Mouse (Mus musculus) midbrain, postnatal 0 days (tissue): Measurements from ENCODE around the gene Hrh1. TPM values are rescaled to one million over a fixed set of nuclear protein-coding genes. Genes with fewer than 3 reads are reported as not detected.
"Not testable (repeated sequence)": the region's sequence is repeated elsewhere in the genome, so short reads cannot be mapped to it uniquely, and the experiment has no call there.

Source experiments
- ATAC-seq: fragments of 200-750 bp; cut with Nextera tagmentation; 2 replicates; pipeline ENCODE4 v1.8.0; 2017; ENCODE audit warnings: moderate number of reproducible peaks, mild to moderate bottlenecking, moderate TSS enrichment, moderate library complexity; ENCODE audit not compliant: low FRiP score
- DNase-seq: peaks from one replicate; pipeline ENCODE4 v3.0.0-alpha.2; 2015; ENCODE audit warnings: low spot score
- H3K27ac ChIP-seq: fragments of 300-500 bp; sonication (generic); 2 replicates; pipeline ENCODE4 v1.5.1; 2014; ENCODE audit warnings: low read depth, mild to moderate bottlenecking, low read length, mixed read lengths
- H3K27me3 ChIP-seq: fragments of 300-500 bp; sonication (generic); 2 replicates; pipeline ENCODE4 v1.6.1; 2014; ENCODE audit warnings: low read length, control low read depth, mixed read lengths; ENCODE audit not compliant: insufficient read depth
- H3K36me3 ChIP-seq: fragments of 300-500 bp; sonication (generic); 2 replicates; pipeline ENCODE4 v1.6.1; 2014; ENCODE audit warnings: low read length, control low read depth, mixed read lengths; ENCODE audit not compliant: insufficient read depth
- H3K4me1 ChIP-seq: fragments of 300-500 bp; sonication (generic); 2 replicates; pipeline ENCODE4 v1.6.1; 2014; ENCODE audit warnings: mild to moderate bottlenecking, control low read depth, antibody characterized with exemption, low read length, mixed read lengths; ENCODE audit not compliant: insufficient read depth
- H3K4me2 ChIP-seq: fragments of 300-500 bp; sonication (generic); 2 replicates; pipeline ENCODE4 v1.6.1; 2014; ENCODE audit warnings: low read depth, mild to moderate bottlenecking, low read length, mixed read lengths; ENCODE audit not compliant: poor library complexity, severe bottlenecking
- H3K4me3 ChIP-seq: fragments of 300-500 bp; sonication (generic); 2 replicates; pipeline ENCODE4 v1.5.1; 2014; ENCODE audit warnings: low read depth, mild to moderate bottlenecking, low read length, moderate library complexity
- H3K9ac ChIP-seq: fragments of 300-500 bp; sonication (generic); replicated peaks from 2 replicates; pipeline ENCODE4 v1.6.1; 2014; ENCODE audit warnings: mild to moderate bottlenecking, low read length, moderate library complexity, mixed read lengths; ENCODE audit not compliant: poor library complexity, severe bottlenecking
- H3K9me3 ChIP-seq: fragments of 300-500 bp; sonication (generic); 2 replicates; pipeline ENCODE4 v1.6.1; 2016; ENCODE audit warnings: low read length, control low read depth
- CTCF ChIP-seq: IDR thresholded peaks from 2 replicates; pipeline ENCODE4 v1.5.1; 2016; ENCODE audit warnings: antibody characterized with exemption, mild to moderate bottlenecking
- WGBS: fragments of 180-500 bp; shearing (Covaris S2); extraction: QIAGEN DNeasy Blood & Tissue Kit; methylation state at CpG from one replicate; pipeline ENCODE4 v1.1.7; 2014; 5-methylcytosine and 5-hydroxymethylcytosine counted together
- polyA plus RNA-seq: library from polyadenylated mRNA; unstranded; fragments of >200 nt; fragmentation: Nextera tagmentation; extraction: Ambion mirVana; gene quantifications from 2 replicates; pipeline ENCODE4 v1.2.1, GENCODE M21; 2015
- total RNA-seq: library from RNA; depleted of rRNA; stranded (reverse); fragments of >200 nt; gene quantifications from 2 replicates; pipeline ENCODE4 v1.2.3, GENCODE M21; 2014; rRNA removed

Hrh1 gene
- total and polyA plus RNA-seq, 2 experiments from 2014 or later, result 1.6 to 1.9 TPM

- H3K36me3 ChIP-seq, result no peaks in the 10 kb centered on the region
- no peak for TF ChIP-seq CTCF
- 78% methylated on average over 3 of the region's 3 CpGs for WGBS
- no peak overlapping the region for H3K9ac ChIP-seq
- H3K9me3 ChIP-seq, result no peaks in the 10 kb centered on the region
- H3K4me2 ChIP-seq, result no peak overlapping the region
- DNase-seq (no peak), ATAC-seq (no peak)
- H3K4me3 ChIP-seq, result no peak overlapping the region
- no peaks in the 10 kb centered on the region for H3K4me1 ChIP-seq
- no peak overlapping the region for H3K27ac ChIP-seq
- H3K27me3 ChIP-seq, result no peaks in the 10 kb centered on the region
Measured at GRCm38 (mm10) chr6:114489371-114489770, 91.6 kb downstream of the Hrh1 start.

DNA sequence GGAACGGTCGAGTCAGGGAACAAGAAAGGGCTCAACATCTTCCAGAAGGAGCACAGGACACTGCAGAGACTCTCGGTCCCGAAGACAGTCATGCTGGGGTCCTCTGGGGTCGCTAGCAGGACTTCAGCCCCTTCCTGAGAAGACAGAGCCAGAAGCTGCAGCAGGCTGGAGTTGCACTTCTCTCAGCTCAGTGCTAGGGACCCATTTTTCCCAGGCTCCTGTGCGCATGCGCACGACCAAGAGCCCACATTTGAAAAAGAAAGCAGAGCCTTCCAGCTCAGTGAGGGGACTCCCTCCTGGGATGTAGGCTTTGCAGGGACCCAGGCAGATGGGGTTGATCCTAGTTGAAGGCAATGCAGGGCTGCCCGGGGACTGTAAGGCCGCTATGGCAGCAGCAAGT lies 94.9 kb downstream of the Hrh1 start:
- not testable (repeated sequence) for H3K36me3 ChIP-seq, H3K4me2 ChIP-seq, H3K27ac ChIP-seq, ATAC-seq, H3K4me1 ChIP-seq, H3K9ac ChIP-seq, H3K9me3 ChIP-seq, H3K4me3 ChIP-seq, H3K27me3 ChIP-seq
- peak; percentile 27 for DNase-seq
- 48% methylated on average over 9 of the region's 10 CpGs for WGBS

- H3K27me3 ChIP-seq, DNase-seq, H3K9me3 ChIP-seq, H3K4me1 ChIP-seq, ATAC-seq, H3K27ac ChIP-seq, H3K4me3 ChIP-seq, H3K4me2 ChIP-seq, H3K36me3 ChIP-seq, H3K9ac ChIP-seq: not testable (repeated sequence)
- WGBS, result 20% methylated on average over 11 of the region's 12 CpGs
Measured at GRCm38 (mm10) chr6:114494987-114495386, 97.3 kb downstream of the Hrh1 start.

DNA sequence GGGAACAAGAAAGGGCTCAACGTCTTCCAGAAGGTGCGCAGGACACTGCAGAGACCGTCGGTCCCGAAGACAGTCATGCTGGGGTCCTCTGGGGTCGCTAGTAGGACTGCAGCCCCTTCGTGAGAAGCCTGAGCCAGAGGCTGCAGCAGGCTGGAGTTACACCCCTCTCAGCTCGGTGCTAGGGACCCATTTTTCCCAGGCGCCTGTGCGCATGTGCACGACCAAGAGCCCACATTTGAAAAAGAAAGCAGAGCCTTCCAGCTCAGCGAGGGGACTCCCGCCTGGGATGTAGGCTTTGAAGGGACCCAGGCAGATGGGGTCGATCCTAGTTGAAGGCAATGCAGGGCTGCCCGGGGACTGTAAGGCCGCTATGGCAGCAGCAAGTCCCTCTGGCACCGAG lies 116.3 kb downstream of the Hrh1 start:
- H3K4me1 ChIP-seq, H3K9ac ChIP-seq, DNase-seq, H3K27ac ChIP-seq, H3K27me3 ChIP-seq, H3K4me2 ChIP-seq, H3K36me3 ChIP-seq, H3K4me3 ChIP-seq, H3K9me3 ChIP-seq, ATAC-seq: not testable (repeated sequence)
- WGBS, result 11% methylated on average over 11 of the region's 17 CpGs

DNA sequence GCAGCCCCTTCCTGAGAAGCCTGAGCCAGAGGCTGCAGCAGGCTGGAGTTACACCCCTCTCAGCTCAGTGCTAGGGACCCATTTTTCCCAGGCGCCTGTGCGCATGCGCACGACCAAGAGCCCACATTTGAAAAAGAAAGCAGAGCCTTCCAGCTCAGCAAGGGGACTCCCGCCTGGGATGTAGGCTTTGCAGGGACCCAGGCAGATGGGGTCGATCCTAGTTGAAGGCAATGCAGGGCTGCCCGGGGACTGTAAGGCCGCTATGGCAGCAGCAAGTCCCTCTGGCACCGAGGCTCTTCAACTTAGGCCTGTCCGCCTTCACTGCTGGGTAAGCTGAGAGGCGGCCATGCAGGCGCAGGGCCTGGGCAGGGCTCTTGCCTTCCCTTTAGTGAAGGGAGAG lies 131.0 kb downstream of the Hrh1 start:
- not testable (repeated sequence) for H3K27ac ChIP-seq, H3K4me3 ChIP-seq, H3K27me3 ChIP-seq, DNase-seq, H3K4me2 ChIP-seq, H3K4me1 ChIP-seq, ATAC-seq, H3K9me3 ChIP-seq, H3K9ac ChIP-seq, H3K36me3 ChIP-seq
- no CpG with 5 or more reads among the region's 12 CpGs for WGBS

Other genes with a start within 250 kb of the Hrh1 start
- 434 and 507 TPM in 2 replicates for gene Slc6a1, start 115.3 kb upstream of the Hrh1 start, total RNA-seq
- gene Slc6a1, start 115.3 kb upstream of the Hrh1 start, polyA plus RNA-seq, result 208 and 221 TPM in 2 replicates
- gene Atg7, start 245.2 kb downstream of the Hrh1 start, total RNA-seq, result 13.9 and 21.5 TPM in 2 replicates
- 15.3 and 17.1 TPM in 2 replicates for gene Atg7, start 245.2 kb downstream of the Hrh1 start, polyA plus RNA-seq